In genomic region chr2:30356266-30356665, GRCm38 (mm10) we compare ENCODE assay signal across 11 mouse cellular contexts. TPM values are rescaled to one million over a fixed set of nuclear protein-coding genes. Genes with fewer than 3 reads are reported as not detected.
DNase-seq lines count a peak whose midpoint lies in the region; ATAC-seq lines count a peak whose summit lies in the region.
"Had no signal": no experiment of that assay in that cellular context is flagged by ENCODE, and none has a peak within 500 bp of the region (broad histone marks: within the 10 kb centered on the region; RNA-seq: fewer than 3 reads in every experiment).

No protein-coding gene starts in this region.

- 43% methylated on average over 4 of the region's 4 CpGs for WGBS in heart, embryonic 12.5 days
- 50% methylated on average over 4 of the region's 4 CpGs for WGBS in limb, embryonic 13.5 days
- WGBS in limb, embryonic 10.5 days: 43% methylated on average over 4 of the region's 4 CpGs
- WGBS in embryonic facial prominence, embryonic 12.5 days: 59% methylated on average over 4 of the region's 4 CpGs

- H3K4me3 ChIP-seq in heart, embryonic 12.5 days: no peak overlapping the region
- no peak overlapping the region for H3K4me3 ChIP-seq in limb, embryonic 13.5 days
- H3K4me3 ChIP-seq in limb, embryonic 10.5 days: no peak overlapping the region
- H3K4me3 ChIP-seq in embryonic facial prominence, embryonic 12.5 days: no peak overlapping the region
- H3K4me3 ChIP-seq: forebrain, embryonic 12.5 days had no signal

- H3K9ac ChIP-seq in heart, embryonic 12.5 days: peak overlapping the region; percentile 92; the same call in 1 of the 2 replicates
- H3K9ac ChIP-seq in limb, embryonic 13.5 days: 0 out of 2 replicates have a peak overlapping the region, but pooled peaks have one; percentile 32
- peak overlapping the region; percentile 7; the same call in 1 of the 2 replicates for H3K9ac ChIP-seq in embryonic facial prominence, embryonic 12.5 days
- H3K9ac ChIP-seq: forebrain, embryonic 12.5 days had no signal

- H3K27me3 ChIP-seq in heart, embryonic 12.5 days (replicated peaks): no peaks in the 10 kb centered on the region
- H3K27me3 ChIP-seq in limb, embryonic 13.5 days: no peaks in the 10 kb centered on the region
- H3K27me3 ChIP-seq in limb, embryonic 10.5 days (ENCODE audit: low read depth, poor library complexity, severe bottlenecking): no peaks in the 10 kb centered on the region
- no peaks in the 10 kb centered on the region for H3K27me3 ChIP-seq in embryonic facial prominence, embryonic 12.5 days
- H3K27me3 ChIP-seq: forebrain, embryonic 12.5 days had no signal

- no peak for DNase-seq in heart, adult 9 months (ENCODE audit: low spot score in 2 of 2)
- DNase-seq in limb, embryonic 10.5 days (ENCODE audit: low spot score): no peak
- peak; percentile 64 for DNase-seq in MN1 (ENCODE audit: low spot score)
- DNase-seq in urinary bladder, postnatal 10 days (ENCODE audit: low spot score): no peak
- DNase-seq in ovary, postnatal 10 days (ENCODE audit: low spot score): no peak
- DNase-seq: heart, postnatal 4 days; kidney, adult 8-10 months had no signal

- no peak for ATAC-seq in heart, embryonic 12.5 days (ENCODE audit: insufficient number of reproducible peaks, low FRiP score)
- ATAC-seq in limb, embryonic 13.5 days (ENCODE audit: low FRiP score, low read depth): no peak
- no peak for ATAC-seq in embryonic facial prominence, embryonic 12.5 days (ENCODE audit: insufficient number of reproducible peaks, insufficient read depth, low FRiP score, low TSS enrichment)

- no peaks in the 10 kb centered on the region for H3K9me3 ChIP-seq in heart, embryonic 12.5 days (replicated peaks)
- no peaks in the 10 kb centered on the region for H3K9me3 ChIP-seq in limb, embryonic 13.5 days
- H3K9me3 ChIP-seq in limb, embryonic 10.5 days (replicated peaks): no peaks in the 10 kb centered on the region
- no peaks in the 10 kb centered on the region for H3K9me3 ChIP-seq in embryonic facial prominence, embryonic 12.5 days
- H3K9me3 ChIP-seq: forebrain, embryonic 12.5 days had no signal

- peak overlapping the region; percentile 91; the same call in 1 of the 2 replicates for H3K27ac ChIP-seq in heart, embryonic 12.5 days (ENCODE audit: poor library complexity, severe bottlenecking)
- no peak overlapping the region for H3K27ac ChIP-seq in limb, embryonic 13.5 days
- no peak overlapping the region for H3K27ac ChIP-seq in limb, embryonic 10.5 days
- no peak overlapping the region for H3K27ac ChIP-seq in embryonic facial prominence, embryonic 12.5 days
- H3K27ac ChIP-seq: forebrain, embryonic 12.5 days had no signal

- H3K4me2 ChIP-seq in heart, embryonic 12.5 days: no peak overlapping the region
- no peak overlapping the region for H3K4me2 ChIP-seq in limb, embryonic 13.5 days (replicated peaks)
- no peak overlapping the region for H3K4me2 ChIP-seq in embryonic facial prominence, embryonic 12.5 days (replicated peaks)
- H3K4me2 ChIP-seq: forebrain, embryonic 12.5 days had no signal

- peaks cover 32% of the 10 kb centered on the region for H3K36me3 ChIP-seq in heart, embryonic 12.5 days
- H3K36me3 ChIP-seq in limb, embryonic 13.5 days: peaks cover 32% of the 10 kb centered on the region
- H3K36me3 ChIP-seq in limb, embryonic 10.5 days: peaks cover 27% of the 10 kb centered on the region
- peaks cover 21% of the 10 kb centered on the region for H3K36me3 ChIP-seq in embryonic facial prominence, embryonic 12.5 days

- peaks cover 44% of the 10 kb centered on the region for H3K4me1 ChIP-seq in heart, embryonic 12.5 days (replicated peaks)
- H3K4me1 ChIP-seq in limb, embryonic 13.5 days: peaks cover 23% of the 10 kb centered on the region
- H3K4me1 ChIP-seq in limb, embryonic 10.5 days: peaks cover 33% of the 10 kb centered on the region
- H3K4me1 ChIP-seq in embryonic facial prominence, embryonic 12.5 days: peaks cover 23% of the 10 kb centered on the region

RNA-seq across cellular contexts. Expression of gene Sh3glb2, which starts 2.9 kb away (rescaled TPM):
- polyA plus RNA-seq in heart, embryonic 12.5 days (2016; fragmentation: Nextera tagmentation; extraction: Ambion mirVana): 117 and 130 TPM in 2 replicates
- polyA plus RNA-seq in limb, embryonic 13.5 days (2015; fragmentation: Nextera tagmentation; extraction: Ambion mirVana): 82.7 and 85.0 TPM in 2 replicates
- 76.5 and 90.3 TPM in 2 replicates for polyA plus RNA-seq in limb, embryonic 10.5 days (2016; fragmentation: Nextera tagmentation; extraction: Ambion mirVana)
- 89.7 and 96.9 TPM in 2 replicates for polyA plus RNA-seq in embryonic facial prominence, embryonic 12.5 days (2016; fragmentation: Nextera tagmentation; extraction: Ambion mirVana)

RNA-seq across cellular contexts. Expression of gene Miga2, which starts 7.8 kb away (rescaled TPM):
- 32.7 and 33.6 TPM in 2 replicates for polyA plus RNA-seq in heart, embryonic 12.5 days (2016; fragmentation: Nextera tagmentation; extraction: Ambion mirVana)
- polyA plus RNA-seq in limb, embryonic 13.5 days (2015; fragmentation: Nextera tagmentation; extraction: Ambion mirVana): 24.3 and 26.6 TPM in 2 replicates
- polyA plus RNA-seq in limb, embryonic 10.5 days (2016; fragmentation: Nextera tagmentation; extraction: Ambion mirVana): 30.8 and 33.3 TPM in 2 replicates
- 29.6 and 31.0 TPM in 2 replicates for polyA plus RNA-seq in embryonic facial prominence, embryonic 12.5 days (2016; fragmentation: Nextera tagmentation; extraction: Ambion mirVana)

RNA-seq across cellular contexts. Expression of gene Dolpp1, which starts 35.8 kb away (rescaled TPM):
- 21.9 and 22.2 TPM in 2 replicates for polyA plus RNA-seq in heart, embryonic 12.5 days (2016; fragmentation: Nextera tagmentation; extraction: Ambion mirVana)
- polyA plus RNA-seq in limb, embryonic 13.5 days (2015; fragmentation: Nextera tagmentation; extraction: Ambion mirVana): 33.1 and 33.5 TPM in 2 replicates
- 37.6 and 45.4 TPM in 2 replicates for polyA plus RNA-seq in limb, embryonic 10.5 days (2016; fragmentation: Nextera tagmentation; extraction: Ambion mirVana)
- 34.8 and 38.1 TPM in 2 replicates for polyA plus RNA-seq in embryonic facial prominence, embryonic 12.5 days (2016; fragmentation: Nextera tagmentation; extraction: Ambion mirVana)

RNA-seq across cellular contexts. Expression of gene Crat, which starts 59.3 kb away (rescaled TPM):
- 67.9 and 74.2 TPM in 2 replicates for polyA plus RNA-seq in heart, embryonic 12.5 days (2016; fragmentation: Nextera tagmentation; extraction: Ambion mirVana)
- 28.0 and 31.1 TPM in 2 replicates for polyA plus RNA-seq in limb, embryonic 13.5 days (2015; fragmentation: Nextera tagmentation; extraction: Ambion mirVana)
- 21.9 and 22.9 TPM in 2 replicates for polyA plus RNA-seq in limb, embryonic 10.5 days (2016; fragmentation: Nextera tagmentation; extraction: Ambion mirVana)
- 23.8 and 26.9 TPM in 2 replicates for polyA plus RNA-seq in embryonic facial prominence, embryonic 12.5 days (2016; fragmentation: Nextera tagmentation; extraction: Ambion mirVana)

RNA-seq across cellular contexts. Expression of gene Ptpa, which starts 59.6 kb away (rescaled TPM):
- polyA plus RNA-seq in heart, embryonic 12.5 days (2016; fragmentation: Nextera tagmentation; extraction: Ambion mirVana): 107 and 115 TPM in 2 replicates
- polyA plus RNA-seq in limb, embryonic 13.5 days (2015; fragmentation: Nextera tagmentation; extraction: Ambion mirVana): 144 and 150 TPM in 2 replicates
- 172 and 177 TPM in 2 replicates for polyA plus RNA-seq in limb, embryonic 10.5 days (2016; fragmentation: Nextera tagmentation; extraction: Ambion mirVana)
- polyA plus RNA-seq in embryonic facial prominence, embryonic 12.5 days (2016; fragmentation: Nextera tagmentation; extraction: Ambion mirVana): 140 and 145 TPM in 2 replicates

Comparison
In these comparisons a context has a peak if more than half of its experiments do, and no peak if none do; other contexts are left out.
1. H3K9ac ChIP-seq: peak in every context shown above with its lines; median percentile 92 in heart, embryonic 12.5 days; 32 in limb, embryonic 13.5 days; 7 in embryonic facial prominence, embryonic 12.5 days.